ENCODE assay signal across 9 mouse cellular contexts in genomic region chr11:106980455-106980854, GRCm38 (mm10). TPM values are rescaled to one million over a fixed set of nuclear protein-coding genes. Genes with fewer than 3 reads are reported as not detected.
DNase-seq lines count a peak whose midpoint lies in the region; ATAC-seq and TF ChIP-seq lines count a peak whose summit lies in the region.
"Had no signal": no experiment of that assay in that cellular context is flagged by ENCODE, and none has a peak within 500 bp of the region (broad histone marks: within the 10 kb centered on the region; RNA-seq: fewer than 3 reads in every experiment).

No protein-coding gene starts in this region.

- intact Hi-C loops in left cerebral cortex, postnatal 4 days (cut with DNase I), result no loop called here

- peak; percentile 47 for TF ChIP-seq CTCF in bone marrow, adult 2 months (IDR thresholded peaks at IDR 0.05; ENCODE audit: control insufficient read depth, insufficient read depth, low read length)

- H3K36me3 ChIP-seq in intestine, embryonic 16.5 days (ENCODE audit: control insufficient read depth, insufficient read depth, low read length), result no peaks in the 10 kb centered on the region

- H3K4me3 ChIP-seq in bone marrow, adult 2 months (replicated peaks; ENCODE audit: control insufficient read depth, low read depth, low read length), result no peak overlapping the region
- no peak overlapping the region for H3K4me3 ChIP-seq in intestine, embryonic 16.5 days (ENCODE audit: low read length)
- H3K4me3 ChIP-seq: limb, embryonic 13.5 days had no signal

- WGBS in bone marrow, adult 2 months, result 28% methylated on average over 7 of the region's 7 CpGs
- WGBS in intestine, embryonic 16.5 days, result 21% methylated on average over 7 of the region's 7 CpGs

- no peaks in the 10 kb centered on the region for H3K9me3 ChIP-seq in intestine, embryonic 16.5 days (ENCODE audit: control insufficient read depth, low read length)
- H3K9me3 ChIP-seq: limb, embryonic 13.5 days had no signal

- H3K27me3 ChIP-seq in intestine, embryonic 16.5 days (replicated peaks; ENCODE audit: control insufficient read depth, insufficient read depth, low read length), result no peaks in the 10 kb centered on the region
- H3K27me3 ChIP-seq: limb, embryonic 13.5 days had no signal

- TF ChIP-seq POLR2A in bone marrow, adult 2 months (IDR thresholded peaks at IDR 0.05; ENCODE audit: borderline replicate concordance, control insufficient read depth, low read depth, low read length), result no peak

- no peaks in the 10 kb centered on the region for H3K4me1 ChIP-seq in bone marrow, adult 2 months (ENCODE audit: control insufficient read depth, insufficient read depth, low read length)
- H3K4me1 ChIP-seq in intestine, embryonic 16.5 days (ENCODE audit: control insufficient read depth, insufficient read depth, low read length), result peaks cover 3% of the 10 kb centered on the region; the same call in 1 of the 2 replicates
- H3K4me1 ChIP-seq: limb, embryonic 13.5 days had no signal

- DNase-seq in adrenal gland, adult 18-20 months (ENCODE audit: low spot score in 2 of 2), result peak; percentile 32 to 44
- no peak for DNase-seq in adrenal gland, adult 8-10 months
- peak; percentile 58 for DNase-seq in A20 (ENCODE audit: low read depth, low spot score)
- peak; percentile 66 for DNase-seq in fibroblast of lung, adult 2 months (ENCODE audit: low read depth)
- peak; percentile 21 for DNase-seq in left cerebral cortex, postnatal 4 days
- peak; percentile 57 for DNase-seq in retina, adult 2 months (ENCODE audit: low read depth, low spot score)

- no peak overlapping the region for H3K9ac ChIP-seq in intestine, embryonic 16.5 days (ENCODE audit: low read depth, low read length)
- H3K9ac ChIP-seq: limb, embryonic 13.5 days had no signal

- H3K27ac ChIP-seq in bone marrow, adult 2 months (ENCODE audit: control insufficient read depth, insufficient read depth, low read depth, low read length, poor library complexity), result no peak overlapping the region
- H3K27ac ChIP-seq in intestine, embryonic 16.5 days (ENCODE audit: low read length), result no peak overlapping the region
- H3K27ac ChIP-seq: limb, embryonic 13.5 days had no signal

- peak; percentile 43; the same call in 1 of the 2 replicates for ATAC-seq in intestine, embryonic 16.5 days

- H3K4me2 ChIP-seq in intestine, embryonic 16.5 days (ENCODE audit: low read depth, low read length), result no peak overlapping the region
- H3K4me2 ChIP-seq: limb, embryonic 13.5 days had no signal

RNA-seq across cellular contexts. Expression of gene Kpna2, which starts 18.9 kb away (rescaled TPM):
- total RNA-seq in adrenal gland, adult 18-20 months (2021), result 10 to 100 TPM; 16.7 to 36.4 TPM
- 10 to 100 TPM; 20.7 to 37.7 (median 28.8) TPM for total RNA-seq in adrenal gland, adult 8-10 months (2022)
- 46.9 and 70.5 TPM in 2 replicates for polyA plus RNA-seq in bone marrow, adult 2 months (2011; ENCODE audit: insufficient read depth, insufficient read length, low replicate concordance, missing spikeins)
- polyA plus RNA-seq in intestine, embryonic 16.5 days (2015; fragmentation: Nextera tagmentation; extraction: Ambion mirVana), result 318 and 375 TPM in 2 replicates
- 10 to 100 TPM; 43.4 to 53.2 TPM for total RNA-seq in left cerebral cortex, postnatal 4 days (2021)

RNA-seq across cellular contexts. Expression of gene 1810010H24Rik, which starts 45.0 kb away (rescaled TPM):
- 1 to 10 TPM; 1.2 to 3.2 TPM for total RNA-seq in adrenal gland, adult 18-20 months (2021)
- 1 to 10 TPM; 2.2 to 3.7 (median 3.0) TPM for total RNA-seq in adrenal gland, adult 8-10 months (2022)
- 0.90 TPM in 1 of 2 replicates, not detected in the other for polyA plus RNA-seq in bone marrow, adult 2 months (2011; ENCODE audit: insufficient read depth, insufficient read length, low replicate concordance, missing spikeins)
- 1.9 and 2.5 TPM in 2 replicates for polyA plus RNA-seq in intestine, embryonic 16.5 days (2015; fragmentation: Nextera tagmentation; extraction: Ambion mirVana)
- total RNA-seq in left cerebral cortex, postnatal 4 days (2021), result 1 to 10 TPM; 4.2 to 4.7 TPM

RNA-seq across cellular contexts. Expression of gene Smurf2, which starts 59.9 kb away (rescaled TPM):
- 10 to 100 TPM; 34.7 to 38.7 TPM for total RNA-seq in adrenal gland, adult 18-20 months (2021)
- total RNA-seq in adrenal gland, adult 8-10 months (2022), result 10 to 100 TPM; 27.3 to 39.8 (median 36.8) TPM
- 12.4 and 34.6 TPM in 2 replicates for polyA plus RNA-seq in bone marrow, adult 2 months (2011; ENCODE audit: insufficient read depth, insufficient read length, low replicate concordance, missing spikeins)
- polyA plus RNA-seq in intestine, embryonic 16.5 days (2015; fragmentation: Nextera tagmentation; extraction: Ambion mirVana), result 8.7 and 9.4 TPM in 2 replicates
- total RNA-seq in left cerebral cortex, postnatal 4 days (2021), result 10 to 100 TPM; 45.6 to 48.6 TPM
